Mouse (Mus musculus) spleen, adult 2 months (tissue): Measurements from ENCODE around the gene Crebbp. TPM values are rescaled to one million over a fixed set of nuclear protein-coding genes. Genes with fewer than 3 reads are reported as not detected.
"Not testable (repeated sequence)": the region's sequence is repeated elsewhere in the genome, so short reads cannot be mapped to it uniquely, and the experiment has no call there.

ENCODE experiments used
- DNase-seq, 2 experiments: peaks; one replicate each; pipeline versions ENCODE4 v3.0.0 to v3.0.0-alpha.2; 2012 to 2021; ENCODE audit warnings: low spot score in 2 of 2, low read depth in 1 of 2
- H3K27ac ChIP-seq: fragments of 200-500 bp; 2 replicates; pipeline ENCODE4 v1.5.1; 2012; ENCODE audit warnings: low read length, inconsistent platforms; ENCODE audit not compliant: insufficient read depth
- H3K27me3 ChIP-seq: fragments of 200-500 bp; 2 replicates; pipeline ENCODE4 v1.6.1; 2012; ENCODE audit warnings: mild to moderate bottlenecking, moderate library complexity, low read length, inconsistent platforms; ENCODE audit not compliant: control insufficient read depth, insufficient read depth
- H3K36me3 ChIP-seq: fragments of 200-500 bp; 2 replicates; pipeline ENCODE4 v1.6.1; 2012; ENCODE audit warnings: mild to moderate bottlenecking, low read length, inconsistent platforms; ENCODE audit not compliant: control insufficient read depth, insufficient read depth
- H3K4me1 ChIP-seq: fragments of 200-500 bp; 2 replicates; pipeline ENCODE4 v1.6.1; 2011; ENCODE audit warnings: inconsistent platforms; ENCODE audit not compliant: control insufficient read depth, insufficient read depth, insufficient read length
- H3K4me3 ChIP-seq: fragments of 200-500 bp; 2 replicates; pipeline ENCODE4 v1.5.1; 2011; ENCODE audit warnings: mild to moderate bottlenecking, inconsistent platforms; ENCODE audit not compliant: insufficient read depth, insufficient read length; ENCODE audit errors: extremely low read depth
- CTCF ChIP-seq: fragments of 200-500 bp; IDR thresholded peaks from 2 replicates; pipeline ENCODE4 v1.5.1; 2011; ENCODE audit warnings: mild to moderate bottlenecking, inconsistent platforms; ENCODE audit not compliant: insufficient read depth, insufficient read length, insufficient replicate concordance; ENCODE audit errors: extremely low read depth
- POLR2A ChIP-seq: fragments of 200-500 bp; IDR thresholded peaks from 2 replicates; pipeline ENCODE4 v1.6.1; 2011; ENCODE audit warnings: low read depth, low read length, inconsistent platforms
- WGBS: fragments of 180-500 bp; shearing (Covaris S2); methylation state at CpG from one replicate; pipeline ENCODE4 v1.1.7; 2018; 5-methylcytosine and 5-hydroxymethylcytosine counted together
- polyA plus RNA-seq: library from polyadenylated mRNA; depleted of rRNA; stranded (reverse); fragments of >200 nt; gene quantifications from 2 replicates; pipeline ENCODE4 v1.2.3, GENCODE M21; 2012

Gene Crebbp
- polyA plus RNA-seq, 1 experiment = 25.6 TPM

GRCm38 (mm10) chr16:4079656-4080055 is 134.1 kb downstream of the Crebbp start:
- Histone ChIP-seq H3K27me3 (no peaks in the 10 kb centered on the region), H3K36me3 (peaks cover 10% of the 10 kb centered on the region), H3K4me1 (peaks cover 6% of the 10 kb centered on the region), H3K4me3 (no peak overlapping the region), H3K27ac (no peak overlapping the region)
- TF ChIP-seq CTCF = no peak
- no peak for TF ChIP-seq POLR2A
- DNase-seq = no peak
- WGBS = 68% methylated on average over 1 of the region's 1 CpGs

GRCm38 (mm10) chr16:4078302-4078701 is 135.5 kb downstream of the Crebbp start:
- H3K36me3 ChIP-seq, H3K27ac ChIP-seq, H3K4me3 ChIP-seq, H3K4me1 ChIP-seq, H3K27me3 ChIP-seq, DNase-seq: not testable (repeated sequence)
- WGBS = 79% methylated on average over 10 of the region's 10 CpGs

- peak; percentile 79 to 90 for DNase-seq
- WGBS = under 1% methylated on average over 58 of the region's 58 CpGs
- H3K4me3 ChIP-seq = peak within 1 kb of the TSS; percentile 88
- no peaks in the 10 kb centered on the region for H3K27me3 ChIP-seq
- TF ChIP-seq CTCF = no peak
- TF ChIP-seq POLR2A = peak; percentile 56
- peaks cover 2% of the 10 kb centered on the region; the same call in 1 of the 2 replicates for H3K36me3 ChIP-seq
- H3K4me1 ChIP-seq = peaks cover 6% of the 10 kb centered on the region
- peak within 1 kb of the TSS; percentile 91 for H3K27ac ChIP-seq
Observed at GRCm38 (mm10) chr16:4077384-4078061, 136.3 kb downstream of the Crebbp start, which contains the start of gene Trap1. Trap1 (minus strand) TSS chr16:4077827.

GRCm38 (mm10) chr16:4074836-4075235 is 139.0 kb downstream of the Crebbp start:
- WGBS = 4% methylated on average over 3 of the region's 3 CpGs
- Histone ChIP-seq H3K36me3 (no peaks in the 10 kb centered on the region), H3K4me3 (no peak overlapping the region), H3K27ac (no peak overlapping the region), H3K4me1 (peaks cover 6% of the 10 kb centered on the region), H3K27me3 (no peaks in the 10 kb centered on the region)
- TF ChIP-seq POLR2A (no peak), CTCF (no peak)
- no peak for DNase-seq

GRCm38 (mm10) chr16:4074297-4074696 is 139.5 kb downstream of the Crebbp start:
- Histone ChIP-seq H3K4me3 (no peak overlapping the region), H3K4me1 (peaks cover 6% of the 10 kb centered on the region), H3K27me3 (no peaks in the 10 kb centered on the region), H3K27ac (no peak overlapping the region), H3K36me3 (no peaks in the 10 kb centered on the region)
- DNase-seq = no peak
- WGBS = 62% methylated on average over 6 of the region's 6 CpGs
- no peak for TF ChIP-seq CTCF
- no peak for TF ChIP-seq POLR2A

GRCm38 (mm10) chr16:4068588-4068987 is 145.2 kb downstream of the Crebbp start:
- Histone ChIP-seq H3K27me3 (no peaks in the 10 kb centered on the region), H3K4me1 (no peaks in the 10 kb centered on the region), H3K36me3 (peaks cover 15% of the 10 kb centered on the region), H3K4me3 (no peak overlapping the region), H3K27ac (no peak overlapping the region)
- TF ChIP-seq CTCF = peak; percentile 80; the same call in 1 of the 2 replicates
- no peak for TF ChIP-seq POLR2A
- peak; percentile 7 to 68 for DNase-seq
- 62% methylated on average over 8 of the region's 8 CpGs for WGBS

GRCm38 (mm10) chr16:4064945-4065344 is 148.9 kb downstream of the Crebbp start:
- Histone ChIP-seq H3K36me3 (peaks cover 31% of the 10 kb centered on the region), H3K27ac (no peak overlapping the region)
- 89% methylated on average over 4 of the region's 4 CpGs for WGBS

More at GRCm38 (mm10) chr16:4064945-4065344, 148.9 kb downstream of the Crebbp start:
- Histone ChIP-seq H3K27me3 (no peaks in the 10 kb centered on the region), H3K4me1 (no peaks in the 10 kb centered on the region), H3K4me3 (no peak overlapping the region)
- no peak for DNase-seq
- TF ChIP-seq CTCF (no peak), POLR2A (no peak)
